Mouse (Mus musculus): ENCODE measurements around the gene Denr. TPM values are rescaled to one million over a fixed set of nuclear protein-coding genes. Genes with fewer than 3 reads are reported as not detected.

Denr gene
- polyA plus RNA-seq, 1 experiment from 2014 or later: 145 TPM

DNA sequence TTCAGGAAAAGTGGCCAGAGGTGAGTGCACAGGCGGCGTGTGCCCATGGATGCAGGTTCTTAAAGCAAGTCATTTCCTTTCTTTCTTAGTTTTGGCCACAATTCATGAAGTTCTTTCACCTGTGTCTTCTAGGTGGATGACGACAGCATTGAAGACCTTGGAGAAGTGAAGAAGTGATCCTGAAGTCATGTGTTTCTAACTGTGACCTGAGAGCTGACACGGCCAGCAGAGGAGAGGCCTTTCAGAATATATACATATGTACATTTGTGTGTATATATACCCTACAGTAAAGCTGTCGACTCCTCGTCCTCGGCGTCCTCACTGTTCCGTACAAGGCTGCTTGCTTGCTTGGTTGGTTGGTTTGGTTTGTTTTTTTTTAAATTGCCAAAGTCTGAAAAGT, 20.1 kb downstream of the Denr start, which contains the start of gene Gm43518:
Gene Gm43518 (plus strand): TSS at position 301 of the 400 bp plus-strand sequence.
- H3K27ac ChIP-seq: no peak within 1 kb of the TSS
- WGBS: 96% methylated on average over 9 of the region's 9 CpGs
- no peak within 1 kb of the TSS for H3K4me2 ChIP-seq (replicated peaks)
- no peak for ATAC-seq
- peaks cover 66% of the 10 kb centered on the region for H3K36me3 ChIP-seq
- H3K9me3 ChIP-seq: no peaks in the 10 kb centered on the region
- no peak within 1 kb of the TSS for H3K9ac ChIP-seq (replicated peaks)
- no peaks in the 10 kb centered on the region for H3K27me3 ChIP-seq
- H3K4me3 ChIP-seq (replicated peaks): no peak within 1 kb of the TSS
- peaks cover 6% of the 10 kb centered on the region for H3K4me1 ChIP-seq (replicated peaks)

DNA sequence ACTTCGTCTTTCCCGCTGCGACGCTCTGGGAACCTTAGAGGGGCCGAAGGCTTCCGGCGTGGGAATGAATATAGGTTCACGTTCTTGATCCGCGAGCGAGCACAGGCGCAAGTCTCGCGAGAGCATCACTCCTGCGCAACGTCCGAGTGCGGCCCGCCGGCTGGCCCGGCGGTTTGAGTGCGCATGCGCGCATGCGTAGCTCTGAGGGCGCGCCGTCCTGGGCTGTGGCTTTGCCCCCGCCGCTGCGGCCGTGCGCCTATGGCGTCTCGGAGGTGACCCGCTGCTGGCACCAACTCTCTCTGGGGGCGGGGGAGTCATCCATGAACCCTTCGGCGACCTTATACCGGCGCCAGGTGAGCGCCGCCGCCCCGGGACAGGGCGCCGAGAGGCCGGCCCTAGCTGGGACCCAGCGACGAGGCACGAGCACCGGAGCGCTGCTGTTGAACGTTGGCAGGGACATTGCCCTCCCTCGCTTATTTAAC, 23.6 kb downstream of the Denr start, which contains the start of gene Ccdc62:
Gene Ccdc62 (plus strand): TSS at position 172 of the 482 bp plus-strand sequence.
- ATAC-seq: peak; percentile 97
- no peaks in the 10 kb centered on the region for H3K27me3 ChIP-seq
- under 1% methylated on average over 56 of the region's 56 CpGs for WGBS
- H3K27ac ChIP-seq: peak within 1 kb of the TSS; percentile 89
- peak within 1 kb of the TSS; percentile 72 for H3K4me2 ChIP-seq (replicated peaks)
- H3K4me3 ChIP-seq (replicated peaks): peak within 1 kb of the TSS; percentile 70
- H3K9ac ChIP-seq (replicated peaks): peak within 1 kb of the TSS; percentile 89
- H3K36me3 ChIP-seq: peaks cover 31% of the 10 kb centered on the region
- H3K9me3 ChIP-seq: no peaks in the 10 kb centered on the region
- H3K4me1 ChIP-seq (replicated peaks): peaks cover 6% of the 10 kb centered on the region

DNA sequence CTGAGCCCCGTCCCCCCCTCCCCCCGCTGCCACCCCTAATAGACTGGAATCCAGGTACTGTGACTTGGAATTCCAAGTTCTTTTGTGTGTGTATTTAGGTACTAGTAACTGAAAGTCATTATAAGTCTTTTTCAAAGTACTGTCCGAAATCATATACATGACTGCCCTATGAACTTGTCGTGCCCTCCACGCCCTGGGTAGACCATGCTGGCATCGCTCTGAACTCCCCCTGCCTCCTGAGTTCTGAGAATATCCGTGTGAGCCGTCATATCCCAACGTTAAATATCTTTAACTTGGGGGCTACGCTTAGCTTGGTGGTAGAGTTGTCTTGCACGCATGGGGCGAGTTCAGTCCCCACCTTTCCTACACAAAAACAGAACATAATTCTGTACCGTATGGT, 24.2 kb downstream of the Denr start:
- WGBS: 51% methylated on average over 13 of the region's 13 CpGs
- peak overlapping the region; percentile 72 for H3K4me2 ChIP-seq (replicated peaks)
- H3K4me3 ChIP-seq (replicated peaks): peak overlapping the region; percentile 70
- H3K27me3 ChIP-seq: no peaks in the 10 kb centered on the region
- peaks cover 25% of the 10 kb centered on the region for H3K36me3 ChIP-seq
- H3K9ac ChIP-seq (replicated peaks): peak overlapping the region; percentile 89
- ATAC-seq: peak; percentile 10; the same call in 1 of the 2 replicates
- no peaks in the 10 kb centered on the region for H3K9me3 ChIP-seq
- peaks cover 6% of the 10 kb centered on the region for H3K4me1 ChIP-seq (replicated peaks)
- H3K27ac ChIP-seq: peak overlapping the region; percentile 89; the same call in 1 of the 2 replicates

DNA sequence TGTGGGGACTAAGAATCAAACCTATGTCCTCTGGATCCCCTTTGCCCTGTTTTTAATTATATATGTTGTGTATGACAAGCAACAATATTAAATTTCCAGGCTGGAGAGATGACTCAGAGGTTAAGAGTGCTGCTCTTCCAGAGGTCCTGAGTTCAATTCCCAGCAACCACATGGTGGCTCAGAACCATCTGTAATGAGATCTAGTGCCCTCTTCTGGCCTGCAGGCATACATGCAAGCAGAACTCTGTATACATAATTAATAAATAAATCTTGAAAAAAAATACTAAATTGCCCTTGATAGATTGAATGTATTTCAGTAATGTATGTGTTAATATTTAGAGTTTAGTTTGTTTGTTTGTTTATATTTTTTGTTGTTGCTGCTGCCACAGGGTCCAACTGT, 26.0 kb downstream of the Denr start:
- H3K4me1 ChIP-seq (replicated peaks): peaks cover 6% of the 10 kb centered on the region
- H3K9me3 ChIP-seq: no peaks in the 10 kb centered on the region
- no peak overlapping the region for H3K4me3 ChIP-seq (replicated peaks)
- peaks cover 9% of the 10 kb centered on the region for H3K36me3 ChIP-seq
- H3K27ac ChIP-seq: no peak overlapping the region
- ATAC-seq: no peak
- H3K27me3 ChIP-seq: no peaks in the 10 kb centered on the region
- H3K9ac ChIP-seq (replicated peaks): no peak overlapping the region
- H3K4me2 ChIP-seq (replicated peaks): no peak overlapping the region

DNA sequence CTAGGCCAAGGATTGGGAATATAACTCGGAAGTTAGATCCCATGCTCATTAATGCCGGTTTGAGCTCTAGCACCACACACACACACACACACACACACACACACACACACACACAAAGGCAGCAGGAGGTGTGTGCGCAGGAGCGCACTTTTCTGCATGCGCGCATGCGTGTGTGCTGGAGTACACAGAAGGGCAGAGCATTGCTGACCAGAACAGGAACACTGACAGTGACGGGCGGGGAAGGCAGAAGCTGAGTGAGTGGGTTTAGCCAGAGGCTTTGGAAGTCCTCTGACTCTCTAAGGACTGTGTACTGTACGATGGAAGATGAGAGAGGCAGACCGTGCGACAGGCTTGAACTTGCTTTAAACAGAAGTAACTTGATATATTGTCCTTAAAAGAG, 26.6 kb downstream of the Denr start:
- 92% methylated on average over 12 of the region's 12 CpGs for WGBS
- no peak for ATAC-seq
- H3K9me3 ChIP-seq: no peaks in the 10 kb centered on the region

DNA sequence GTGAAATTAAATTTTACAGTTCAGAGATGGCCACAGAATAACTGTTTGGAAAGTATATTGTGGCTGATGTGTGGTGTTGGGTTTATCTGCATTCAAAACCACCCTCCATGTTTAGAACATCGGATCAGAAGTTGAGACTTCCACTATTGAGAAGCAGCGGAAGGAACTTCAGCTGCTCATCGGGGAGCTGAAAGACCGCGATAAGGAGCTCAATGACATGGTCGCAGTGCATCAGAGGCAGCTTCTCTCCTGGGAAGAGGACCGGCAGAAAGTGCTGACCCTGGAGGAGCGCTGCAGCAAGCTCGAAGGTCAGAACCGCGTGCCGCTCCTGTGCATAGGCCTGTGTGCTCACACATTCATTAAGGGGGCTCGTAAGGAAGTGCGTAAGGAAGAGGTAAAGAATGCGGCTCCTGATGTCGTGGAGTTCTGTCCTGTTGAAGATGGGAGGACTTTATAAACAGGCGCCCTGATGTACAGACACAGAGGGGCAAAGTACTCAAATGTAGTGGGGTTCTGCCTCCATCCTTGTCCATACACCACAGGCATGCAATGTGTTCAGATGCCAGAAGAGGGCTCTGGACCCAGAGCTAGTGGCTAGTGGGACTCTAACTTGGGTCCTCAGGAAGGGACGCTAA, 27.1 kb downstream of the Denr start:
- no peak for ATAC-seq
- no peaks in the 10 kb centered on the region for H3K27me3 ChIP-seq
- H3K4me2 ChIP-seq (replicated peaks): no peak overlapping the region
- no peaks in the 10 kb centered on the region for H3K9me3 ChIP-seq
- no peak overlapping the region for H3K27ac ChIP-seq
- H3K4me1 ChIP-seq (replicated peaks): peaks cover 6% of the 10 kb centered on the region
- no peak overlapping the region for H3K4me3 ChIP-seq (replicated peaks)
- H3K9ac ChIP-seq (replicated peaks): no peak overlapping the region
- WGBS: 36% methylated on average over 18 of the region's 18 CpGs
- no peaks in the 10 kb centered on the region for H3K36me3 ChIP-seq

More for the DNA sequence above, 26.6 kb downstream of the Denr start:
- Histone ChIP-seq H3K9ac (replicated peaks) (no peak overlapping the region), H3K36me3 (peaks cover 3% of the 10 kb centered on the region), H3K4me2 (replicated peaks) (no peak overlapping the region), H3K4me1 (replicated peaks) (peaks cover 6% of the 10 kb centered on the region), H3K27me3 (no peaks in the 10 kb centered on the region), H3K27ac (no peak overlapping the region), H3K4me3 (replicated peaks) (no peak overlapping the region)

DNA sequence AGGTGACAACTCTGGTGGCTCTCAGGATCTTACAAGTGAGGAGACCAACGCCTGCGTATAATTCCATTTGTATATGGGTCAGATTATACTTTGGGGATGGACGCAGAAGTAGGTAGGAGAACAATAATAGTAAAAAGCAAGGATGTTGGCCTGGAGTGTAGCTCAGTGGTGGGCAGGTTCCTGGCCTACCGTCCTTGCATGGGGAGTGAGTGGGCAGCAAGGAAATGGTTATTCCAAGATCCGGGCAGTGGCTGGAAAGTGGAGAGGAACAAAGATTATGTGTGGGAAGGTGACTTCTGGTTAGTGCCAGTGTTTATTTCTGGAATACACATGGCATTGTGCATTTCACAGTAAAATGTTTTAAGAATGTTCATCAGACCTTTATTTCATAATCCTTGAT, 29.0 kb downstream of the Denr start:
- Histone ChIP-seq H3K9ac (replicated peaks) (no peak overlapping the region), H3K27me3 (no peaks in the 10 kb centered on the region), H3K36me3 (no peaks in the 10 kb centered on the region), H3K9me3 (no peaks in the 10 kb centered on the region), H3K27ac (no peak overlapping the region), H3K4me2 (replicated peaks) (no peak overlapping the region), H3K4me1 (replicated peaks) (peaks cover 6% of the 10 kb centered on the region), H3K4me3 (replicated peaks) (no peak overlapping the region)
- ATAC-seq: no peak
- WGBS: 91% methylated on average over 5 of the region's 5 CpGs

DNA sequence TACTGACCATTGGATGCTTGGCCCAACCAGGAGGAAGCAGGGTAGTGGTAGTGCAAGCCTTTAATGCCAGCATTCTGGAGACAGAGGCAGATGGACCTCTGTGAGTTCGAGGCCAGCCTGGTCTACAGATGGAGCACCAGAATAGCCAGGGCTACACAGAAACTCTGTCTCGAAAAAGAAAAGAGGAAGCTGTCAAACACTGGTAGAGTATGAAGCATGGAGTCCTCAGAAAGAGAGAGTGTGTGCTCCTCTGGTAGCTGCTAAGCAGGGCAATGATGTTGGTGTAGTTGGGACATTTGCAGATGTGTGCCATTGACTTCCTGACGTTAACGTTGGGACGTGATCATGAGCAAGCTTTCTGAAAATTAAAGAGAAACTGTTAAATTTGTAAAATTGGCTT, 31.5 kb downstream of the Denr start:
- Histone ChIP-seq H3K27ac (no peak overlapping the region), H3K4me1 (replicated peaks) (no peaks in the 10 kb centered on the region), H3K9ac (replicated peaks) (no peak overlapping the region), H3K27me3 (no peaks in the 10 kb centered on the region), H3K4me3 (replicated peaks) (no peak overlapping the region), H3K36me3 (no peaks in the 10 kb centered on the region), H3K4me2 (replicated peaks) (no peak overlapping the region), H3K9me3 (no peaks in the 10 kb centered on the region)
- ATAC-seq: no peak
- 94% methylated on average over 5 of the region's 5 CpGs for WGBS

DNA sequence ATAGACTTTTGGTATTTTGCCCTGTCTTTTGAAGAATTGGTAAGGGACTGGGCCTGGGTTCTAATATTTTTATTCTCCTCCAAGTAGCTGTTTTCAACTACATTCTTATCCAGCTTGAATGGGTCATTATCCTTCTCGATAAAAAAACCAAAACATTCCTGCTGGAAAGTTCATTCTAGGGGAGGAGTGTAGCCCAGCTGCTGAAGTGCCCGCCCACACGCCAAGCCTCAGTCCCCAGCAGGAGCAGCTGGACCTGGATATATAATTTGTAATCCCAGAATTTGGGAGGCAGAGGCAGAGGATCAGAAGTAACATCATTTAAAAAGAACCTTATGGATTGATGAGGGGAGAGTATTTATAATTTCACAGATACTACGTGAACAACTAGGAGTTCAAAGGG, 39.6 kb downstream of the Denr start:
- ATAC-seq: no peak
- Histone ChIP-seq H3K4me1 (replicated peaks) (no peaks in the 10 kb centered on the region), H3K27ac (no peak overlapping the region), H3K4me3 (replicated peaks) (no peak overlapping the region), H3K36me3 (no peaks in the 10 kb centered on the region), H3K9ac (replicated peaks) (no peak overlapping the region), H3K9me3 (no peaks in the 10 kb centered on the region), H3K27me3 (no peaks in the 10 kb centered on the region), H3K4me2 (replicated peaks) (no peak overlapping the region)
- 73% methylated on average over 4 of the region's 4 CpGs for WGBS

DNA sequence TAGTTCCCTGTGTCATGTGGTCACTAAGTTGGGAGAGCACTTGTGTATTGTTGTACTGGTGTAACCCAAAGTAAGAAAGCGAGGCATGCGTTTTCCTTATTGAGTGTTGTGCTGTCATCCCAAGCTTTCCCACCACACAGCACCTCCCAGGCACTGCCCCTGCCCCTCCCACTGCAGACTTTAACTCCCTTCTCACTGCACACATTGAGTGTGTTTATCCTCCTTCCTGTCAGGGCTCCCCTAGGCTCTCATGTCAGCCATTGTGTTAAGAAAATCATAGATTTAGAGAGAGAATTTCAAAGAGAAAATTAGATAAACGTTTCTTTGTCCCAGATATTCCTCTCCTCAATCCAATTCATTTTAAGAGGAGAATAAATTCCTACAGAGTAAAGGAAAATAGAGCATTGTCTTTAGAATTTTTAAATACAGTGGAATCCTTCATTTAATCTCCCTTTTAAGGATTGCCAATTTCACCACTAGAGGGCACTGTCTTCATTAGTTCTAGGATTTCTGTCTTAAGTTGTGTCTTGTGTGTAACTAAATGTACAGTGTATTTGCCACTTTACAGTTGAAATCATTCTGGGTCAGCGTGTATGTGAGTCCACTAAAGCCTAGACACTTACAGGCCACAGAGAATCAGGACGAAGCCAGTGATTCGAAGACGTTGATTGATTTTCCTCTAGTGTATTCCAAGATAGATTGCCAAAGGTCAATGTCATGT, 40.2 kb downstream of the Denr start:
- no peak for ATAC-seq
- H3K27ac ChIP-seq: no peak overlapping the region
- H3K9me3 ChIP-seq: no peaks in the 10 kb centered on the region
- no peak overlapping the region for H3K4me2 ChIP-seq (replicated peaks)
- WGBS: 59% methylated on average over 7 of the region's 7 CpGs
- no peak overlapping the region for H3K9ac ChIP-seq (replicated peaks)
- no peaks in the 10 kb centered on the region for H3K36me3 ChIP-seq
- no peaks in the 10 kb centered on the region for H3K27me3 ChIP-seq
- H3K4me1 ChIP-seq (replicated peaks): no peaks in the 10 kb centered on the region
- H3K4me3 ChIP-seq (replicated peaks): no peak overlapping the region

DNA sequence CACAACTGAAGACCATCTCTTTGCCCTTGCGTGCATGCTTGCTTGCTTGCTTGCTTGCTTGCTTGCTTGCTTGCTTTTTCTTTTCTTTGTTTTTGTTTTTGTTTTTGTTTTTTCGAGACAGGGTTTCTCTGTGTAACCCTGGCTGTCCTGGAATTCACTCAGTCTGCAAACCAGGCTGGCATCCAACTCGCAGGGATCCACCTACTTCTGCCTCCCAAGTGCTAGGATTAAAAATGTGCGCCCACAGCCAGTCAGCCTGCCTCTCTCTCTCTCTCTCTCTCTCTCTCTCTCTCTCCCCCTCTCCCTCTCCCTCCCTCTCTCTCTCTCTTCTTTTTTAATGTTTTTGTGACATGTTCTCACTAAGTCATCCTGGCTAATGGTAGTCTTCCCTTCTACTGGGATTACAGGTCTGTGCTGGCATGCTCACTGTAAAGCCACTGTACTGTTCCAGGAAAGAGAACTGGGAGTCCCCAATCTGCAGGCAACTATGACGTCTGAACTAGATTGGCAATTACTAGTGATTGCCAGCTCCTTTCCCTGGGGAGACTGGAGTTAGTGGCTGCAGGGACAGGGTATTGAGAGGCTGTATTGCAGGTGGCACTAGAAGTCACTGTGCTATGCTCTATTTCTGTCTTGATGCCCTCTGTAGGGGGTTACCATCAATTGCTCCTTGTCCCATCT, 45.5 kb downstream of the Denr start:
- Histone ChIP-seq H3K9ac (replicated peaks) (no peak overlapping the region), H3K4me3 (replicated peaks) (no peak overlapping the region), H3K27me3 (no peaks in the 10 kb centered on the region), H3K9me3 (no peaks in the 10 kb centered on the region), H3K4me1 (replicated peaks) (no peaks in the 10 kb centered on the region), H3K27ac (no peak overlapping the region), H3K36me3 (no peaks in the 10 kb centered on the region), H3K4me2 (replicated peaks) (no peak overlapping the region)
- no peak for ATAC-seq
- 63% methylated on average over 5 of the region's 5 CpGs for WGBS

DNA sequence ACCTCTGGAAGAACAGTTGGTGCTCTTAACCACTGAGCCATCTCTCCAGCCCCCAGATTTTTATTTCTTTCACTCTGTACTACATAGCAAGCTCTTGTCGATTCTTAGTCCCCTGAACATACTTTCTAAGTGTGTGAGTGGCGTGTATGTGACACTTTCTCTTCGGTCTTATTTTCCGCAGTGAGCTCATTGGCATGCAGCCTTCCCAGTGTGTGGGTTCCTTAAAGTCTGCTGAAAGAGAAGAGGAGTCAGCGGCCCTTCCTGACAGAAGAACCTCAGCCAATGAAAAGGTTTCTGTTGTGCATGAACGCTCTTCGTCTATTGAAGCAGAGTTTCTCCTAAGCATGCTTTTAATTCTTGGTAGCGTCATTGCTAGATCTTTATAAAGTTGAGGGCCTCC, 50.2 kb downstream of the Denr start:
- no peak for ATAC-seq

More for the DNA sequence above, 50.2 kb downstream of the Denr start:
- WGBS: 76% methylated on average over 8 of the region's 8 CpGs
- no peaks in the 10 kb centered on the region for H3K27me3 ChIP-seq
- H3K27ac ChIP-seq: no peak overlapping the region
- no peak overlapping the region for H3K9ac ChIP-seq (replicated peaks)
- H3K9me3 ChIP-seq: no peaks in the 10 kb centered on the region
- no peaks in the 10 kb centered on the region for H3K36me3 ChIP-seq
- no peak overlapping the region for H3K4me3 ChIP-seq (replicated peaks)
- no peak overlapping the region for H3K4me2 ChIP-seq (replicated peaks)
- H3K4me1 ChIP-seq (replicated peaks): no peaks in the 10 kb centered on the region
